Mouse (Mus musculus) cerebellum, adult 11-12 months (tissue): ENCODE results near the gene Gm27235.
"Not testable (repeated sequence)": the region's sequence is repeated elsewhere in the genome, so short reads cannot be mapped to it uniquely, and the experiment has no call there.

ENCODE experiments used
- DNase-seq: peaks from one replicate; pipeline ENCODE4 v3.0.0; 2022

Gene Gm27235

GRCm38 (mm10) chr9:35790001-35790400 is at the start of gene Gm27235, which contains the start of gene D730048I06Rik:
Gm27235 (minus strand) TSS chr9:35790101.
D730048I06Rik (minus strand) TSS chr9:35790112.
- DNase-seq, result no peak

GRCm38 (mm10) chr9:35817881-35818280 is 28.0 kb upstream of the Gm27235 start:
- DNase-seq, result not testable (repeated sequence)

GRCm38 (mm10) chr9:35798146-35798545 is 8.2 kb upstream of the Gm27235 start:
- no peak for DNase-seq

GRCm38 (mm10) chr9:35778009-35778408 is 11.9 kb downstream of the Gm27235 start, which contains the start of gene Gm17727:
Gm17727 (minus strand) TSS chr9:35778109.
- no peak for DNase-seq

- DNase-seq, result no peak
Observed at GRCm38 (mm10) chr9:35756843-35757242, 33.1 kb downstream of the Gm27235 start.

GRCm38 (mm10) chr9:35740749-35741148 is 49.2 kb downstream of the Gm27235 start, which contains the start of gene Gm17677:
Gm17677 (plus strand) TSS chr9:35741049.
- DNase-seq, result no peak
